Mouse (Mus musculus): ENCODE results near the gene 6030408B16Rik.
A peak's percentile ranks its signal among the peaks of the same experiment; 100 is the strongest.

The 6030408B16Rik gene

GRCm38 (mm10) chr15:101267053-101268032, 25.7 kb upstream of the 6030408B16Rik start:
- peak in 1 of 2 experiments; percentile 40 for DNase-seq (ENCODE audit: low spot score in 2 of 2)

- DNase-seq (ENCODE audit: low spot score in 2 of 2): no peak
Observed at GRCm38 (mm10) chr15:101270101-101270820, 22.8 kb upstream of the 6030408B16Rik start.

DNA sequence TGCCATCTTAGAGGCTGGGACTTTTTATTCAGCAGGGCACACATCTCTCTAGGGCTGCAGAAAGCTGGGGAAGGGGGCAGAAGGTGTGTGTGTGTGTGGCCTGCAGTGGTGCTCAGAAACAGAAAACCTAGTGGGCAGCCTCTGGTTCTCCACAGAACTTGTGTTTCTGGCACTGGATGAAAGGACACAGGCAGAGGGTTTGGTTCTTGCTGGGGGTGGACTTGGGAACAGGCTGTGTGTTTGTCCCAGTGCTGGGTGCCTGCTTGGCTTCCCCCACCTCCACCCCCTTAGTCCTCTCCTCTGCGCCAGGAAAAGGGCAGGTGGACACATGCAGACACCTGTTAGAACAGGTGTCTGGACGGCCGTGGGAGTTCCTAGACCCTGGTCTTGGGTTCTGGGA, 21.9 kb upstream of the 6030408B16Rik start:
- no peak for DNase-seq (ENCODE audit: low spot score in 2 of 2)

- no peak for DNase-seq (ENCODE audit: low spot score in 2 of 2)
Observed at GRCm38 (mm10) chr15:101271513-101271912, 21.5 kb upstream of the 6030408B16Rik start.

GRCm38 (mm10) chr15:101274380-101274779, 18.6 kb upstream of the 6030408B16Rik start:
- no peak for DNase-seq (ENCODE audit: low spot score in 2 of 2)

DNA sequence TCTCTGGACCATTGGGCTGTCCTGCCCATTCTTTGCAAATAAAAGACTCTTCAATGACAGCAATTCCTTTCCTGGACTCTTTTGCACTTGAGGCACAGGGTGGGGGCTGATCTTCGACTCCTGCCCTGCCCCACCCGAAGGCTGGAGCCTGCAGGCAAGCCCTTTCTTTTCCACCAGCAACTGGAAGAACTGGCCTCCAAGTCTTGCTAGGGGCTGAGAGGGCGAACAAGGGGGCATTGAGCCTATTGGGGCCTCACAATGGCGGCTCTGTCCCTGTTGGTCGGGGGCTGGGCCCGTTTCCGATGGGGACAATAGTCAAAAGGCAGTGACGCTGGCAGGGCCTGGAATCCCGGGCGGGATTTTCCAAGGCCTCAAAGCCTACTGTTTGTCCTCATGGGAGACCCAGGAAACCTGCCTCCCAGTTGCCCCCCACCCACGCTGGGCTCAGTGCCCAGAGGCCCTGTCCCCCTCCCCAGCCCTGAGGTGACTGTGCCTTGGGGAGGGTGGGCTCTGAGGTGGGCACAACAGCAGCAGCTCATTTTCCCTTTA, 15.6 kb upstream of the 6030408B16Rik start:
- no peak for DNase-seq (ENCODE audit: low spot score in 2 of 2)

DNA sequence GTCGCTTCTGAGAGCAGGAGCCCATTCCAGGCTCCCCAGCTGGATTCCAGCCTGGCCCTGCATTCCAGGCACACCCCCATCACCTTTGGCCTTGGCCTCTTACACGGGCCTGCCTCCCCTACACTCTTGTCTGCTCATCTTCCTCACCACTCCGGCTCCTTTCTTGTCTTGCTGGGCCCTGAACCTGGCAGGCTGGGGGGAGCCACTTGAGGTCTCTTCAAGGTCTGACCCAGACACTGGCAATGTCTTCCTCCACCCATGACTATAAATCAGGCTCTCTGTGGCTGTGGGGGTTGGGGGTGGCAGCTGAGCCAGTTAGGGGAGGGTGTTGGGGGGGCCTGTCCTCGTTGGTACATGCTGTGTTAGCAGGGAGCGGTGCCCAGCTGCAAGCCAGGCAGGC, 14.4 kb upstream of the 6030408B16Rik start:
- DNase-seq (ENCODE audit: low spot score in 2 of 2): no peak

DNA sequence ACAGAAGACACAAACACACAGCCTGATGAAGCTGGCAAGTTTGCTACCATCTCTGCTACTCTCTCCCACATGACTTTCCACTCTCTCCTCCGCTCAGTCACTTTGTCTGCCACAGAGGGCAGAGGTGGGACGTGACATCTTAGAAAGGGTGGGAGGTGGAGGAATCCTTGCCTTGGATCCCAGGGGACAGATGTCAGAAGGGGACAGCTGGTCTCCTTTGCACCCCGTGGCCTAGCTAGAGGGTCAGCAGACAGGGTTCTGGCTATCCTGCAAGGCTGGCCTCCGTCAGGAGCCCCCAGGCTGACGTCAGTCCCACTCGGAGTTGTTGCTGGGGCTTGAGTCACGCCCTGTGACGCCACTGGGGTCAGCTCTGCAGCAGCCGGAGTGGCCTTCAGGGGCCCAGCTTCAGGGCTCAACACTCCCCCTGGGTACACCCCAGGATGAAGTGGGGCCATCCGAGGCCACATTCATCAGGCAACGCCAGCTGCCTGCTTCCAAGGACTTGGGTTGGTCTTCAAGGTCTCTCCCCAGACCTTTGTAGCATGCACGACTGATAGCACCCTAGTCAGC, 13.5 kb upstream of the 6030408B16Rik start:
- no peak for DNase-seq (ENCODE audit: low spot score in 2 of 2)

- DNase-seq (ENCODE audit: low spot score in 2 of 2): no peak
Observed at GRCm38 (mm10) chr15:101282471-101282870, 10.5 kb upstream of the 6030408B16Rik start.

GRCm38 (mm10) chr15:101283183-101283910, 9.7 kb upstream of the 6030408B16Rik start:
- DNase-seq (ENCODE audit: low spot score in 2 of 2): peak in 1 of 2 experiments; percentile 72

- peak; percentile 90 for DNase-seq (ENCODE audit: low spot score in 2 of 2)
Observed at GRCm38 (mm10) chr15:101283911-101284750, 8.9 kb upstream of the 6030408B16Rik start, which contains the start of gene Atg101. Gene Atg101, plus strand, starts transcription at chr15:101284272.

DNA sequence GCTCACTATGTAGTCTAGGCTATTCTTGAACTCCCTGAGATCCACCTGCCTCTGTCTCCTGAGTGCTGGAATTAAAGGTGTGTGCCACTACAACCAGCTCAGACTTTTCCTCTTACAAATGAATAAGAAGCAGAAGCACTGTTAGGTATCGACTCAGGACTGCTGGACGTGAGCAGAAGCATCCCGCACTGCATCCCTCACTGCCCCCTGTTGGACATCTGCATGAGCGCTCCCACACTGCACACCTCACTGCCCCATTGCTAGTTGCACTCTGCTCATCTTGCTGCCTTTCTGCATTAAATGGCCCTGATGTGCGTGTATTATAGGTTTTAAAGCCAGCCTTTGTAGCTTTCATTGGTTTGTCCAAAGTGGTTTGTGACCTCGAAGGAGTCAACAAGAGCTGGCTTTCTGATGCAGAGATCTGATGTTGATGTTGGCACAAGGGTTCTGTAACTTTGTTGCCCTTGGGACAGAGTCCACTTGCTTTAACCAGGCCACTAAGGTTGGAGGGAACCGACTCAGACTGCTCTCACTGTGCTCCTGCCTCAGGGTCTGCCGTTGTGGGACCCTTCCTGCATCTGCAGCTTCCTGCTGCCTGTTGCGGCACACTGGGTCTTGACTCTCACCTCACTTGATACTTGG, 6.8 kb upstream of the 6030408B16Rik start:
- DNase-seq (ENCODE audit: low spot score in 2 of 2): no peak

DNA sequence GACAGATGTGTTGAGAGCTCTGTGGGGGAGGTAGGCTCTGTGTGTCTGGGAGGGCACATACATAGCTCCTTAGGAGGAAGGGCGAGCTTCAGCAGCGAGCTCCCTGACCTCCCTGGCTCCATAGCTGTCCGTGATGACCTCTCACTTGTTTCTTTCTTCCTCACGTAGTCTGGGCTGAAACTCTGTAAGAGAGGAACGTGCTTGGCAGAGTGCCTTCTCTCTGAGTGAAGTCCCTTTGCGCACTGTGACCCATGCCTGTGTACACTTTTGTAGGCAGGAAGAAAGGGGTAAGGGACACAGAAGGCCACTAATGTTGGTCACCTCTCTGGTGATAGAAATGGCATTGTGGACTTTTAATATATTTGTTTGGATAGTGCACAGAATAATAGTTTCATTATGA, 5.7 kb upstream of the 6030408B16Rik start:
- DNase-seq (ENCODE audit: low spot score in 2 of 2): no peak

DNA sequence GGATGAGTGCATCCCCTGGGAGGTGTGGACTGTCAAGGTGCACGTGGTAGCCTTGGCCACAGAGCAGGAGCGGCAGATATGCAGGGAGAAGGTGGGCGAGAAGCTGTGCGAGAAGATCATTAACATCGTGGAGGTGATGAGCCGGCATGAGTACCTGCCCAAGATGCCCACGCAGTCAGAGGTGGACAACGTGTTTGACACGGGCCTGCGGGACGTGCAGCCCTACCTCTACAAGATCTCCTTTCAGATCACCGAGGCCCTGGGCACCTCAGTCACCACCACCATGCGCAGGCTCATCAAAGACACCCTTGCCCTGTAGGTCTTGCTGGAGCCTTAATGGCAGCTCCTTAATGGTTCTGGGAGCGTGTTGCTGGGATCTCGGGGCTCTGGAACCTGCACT, 2.7 kb upstream of the 6030408B16Rik start:
- no peak for DNase-seq (ENCODE audit: low spot score in 2 of 2)

- no peak for DNase-seq (ENCODE audit: low spot score in 2 of 2)
Observed at GRCm38 (mm10) chr15:101292012-101292411, 1.0 kb upstream of the 6030408B16Rik start.

DNA sequence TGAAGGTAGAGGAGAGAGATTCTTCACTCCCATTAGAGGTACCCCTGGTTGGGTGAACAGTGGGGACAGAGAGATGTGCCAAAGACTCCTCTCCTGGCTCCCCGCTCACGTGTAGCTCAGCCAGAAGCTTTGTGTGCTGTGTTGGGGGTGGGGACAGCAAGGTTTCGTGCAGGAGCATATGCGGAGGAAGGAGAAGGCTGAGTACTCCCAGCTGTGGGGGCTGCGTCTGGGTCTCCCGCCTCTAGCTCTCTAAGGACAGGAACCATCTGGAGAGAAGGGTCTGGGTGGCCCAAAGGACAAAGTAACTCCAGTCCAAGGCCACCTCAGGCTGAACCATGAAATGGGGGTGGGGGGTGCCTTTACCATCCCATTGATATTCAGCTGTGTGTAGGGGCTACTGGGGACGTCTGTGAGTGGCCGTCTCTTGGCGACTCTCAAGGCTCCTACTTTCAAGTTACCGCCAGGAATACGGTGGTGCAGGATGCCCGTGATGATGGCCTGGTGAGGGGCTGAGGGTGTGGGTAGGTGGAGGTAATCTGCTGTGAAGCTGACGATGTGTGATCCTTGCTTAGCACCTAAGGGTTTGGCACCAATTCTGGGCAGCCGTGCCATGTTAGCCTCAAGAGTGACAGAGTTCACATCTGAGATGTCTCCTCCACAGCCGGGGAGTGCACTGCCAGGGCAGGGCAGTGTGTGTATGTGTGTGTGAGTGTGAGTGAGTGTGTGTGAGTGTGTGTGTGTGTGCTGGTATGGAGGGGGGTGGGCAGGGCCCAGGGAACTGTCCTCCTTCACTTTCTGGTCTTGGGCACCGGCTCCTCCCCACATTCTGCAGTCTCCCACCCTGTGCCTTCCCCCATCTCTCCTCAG, 1.2 kb downstream of the 6030408B16Rik start:
- no peak for DNase-seq (ENCODE audit: low spot score in 2 of 2)

GRCm38 (mm10) chr15:101295106-101295505, 2.1 kb downstream of the 6030408B16Rik start:
- DNase-seq (ENCODE audit: low spot score in 2 of 2): peak; percentile 67 to 68

GRCm38 (mm10) chr15:101295616-101296015, 2.6 kb downstream of the 6030408B16Rik start:
- DNase-seq (ENCODE audit: low spot score in 2 of 2): no peak

GRCm38 (mm10) chr15:101296091-101296490, 3.1 kb downstream of the 6030408B16Rik start:
- DNase-seq (ENCODE audit: low spot score in 2 of 2): no peak

All from heart, adult 9 months (tissue).